Mouse (Mus musculus): ENCODE measurements around the gene Slc22a2.

GRCm38 (mm10) chr17:12586966-12587365 is 3.0 kb downstream of the Slc22a2 start:
- TF ChIP-seq CHD2 (IDR thresholded peaks at IDR 0.05; ENCODE audit: low read depth, low read length) (no peak), ZC3H11A (IDR thresholded peaks at IDR 0.05; ENCODE audit: borderline replicate concordance, low read depth, low read length) (no peak), MAFK (IDR thresholded peaks at IDR 0.05; ENCODE audit: insufficient read depth, low read depth, low read length) (no peak), HCFC1 (IDR thresholded peaks at IDR 0.05; ENCODE audit: borderline replicate concordance, insufficient read depth, low read length) (no peak), ZNF384 (IDR thresholded peaks at IDR 0.05; ENCODE audit: low read depth, low read length) (no peak)
